Mouse (Mus musculus) small intestine, adult 2 months (tissue): ENCODE measurements at regions not wholly inside any gene's neighbourhood (a gene's known extent, or its start where the extent isn't known, plus 50 kb on each side); places are given as distances from the start of the nearest gene placed in this dataset.

Experiments used
- CTCF ChIP-seq: fragments of 200-500 bp; IDR thresholded peaks from 2 replicates; pipeline ENCODE4 v1.5.1; 2012; ENCODE audit warnings: low read depth, mild to moderate bottlenecking, control low read depth, inconsistent platforms, low read length, moderate library complexity, mixed read lengths; ENCODE audit not compliant: insufficient replicate concordance, insufficient read length; ENCODE audit errors: extremely low read depth
- POLR2A ChIP-seq: fragments of 200-500 bp; IDR thresholded peaks from 2 replicates; pipeline ENCODE4 v1.6.1; 2012; ENCODE audit warnings: low read depth, mild to moderate bottlenecking, control low read depth, inconsistent platforms, low read length, moderate library complexity

DNA sequence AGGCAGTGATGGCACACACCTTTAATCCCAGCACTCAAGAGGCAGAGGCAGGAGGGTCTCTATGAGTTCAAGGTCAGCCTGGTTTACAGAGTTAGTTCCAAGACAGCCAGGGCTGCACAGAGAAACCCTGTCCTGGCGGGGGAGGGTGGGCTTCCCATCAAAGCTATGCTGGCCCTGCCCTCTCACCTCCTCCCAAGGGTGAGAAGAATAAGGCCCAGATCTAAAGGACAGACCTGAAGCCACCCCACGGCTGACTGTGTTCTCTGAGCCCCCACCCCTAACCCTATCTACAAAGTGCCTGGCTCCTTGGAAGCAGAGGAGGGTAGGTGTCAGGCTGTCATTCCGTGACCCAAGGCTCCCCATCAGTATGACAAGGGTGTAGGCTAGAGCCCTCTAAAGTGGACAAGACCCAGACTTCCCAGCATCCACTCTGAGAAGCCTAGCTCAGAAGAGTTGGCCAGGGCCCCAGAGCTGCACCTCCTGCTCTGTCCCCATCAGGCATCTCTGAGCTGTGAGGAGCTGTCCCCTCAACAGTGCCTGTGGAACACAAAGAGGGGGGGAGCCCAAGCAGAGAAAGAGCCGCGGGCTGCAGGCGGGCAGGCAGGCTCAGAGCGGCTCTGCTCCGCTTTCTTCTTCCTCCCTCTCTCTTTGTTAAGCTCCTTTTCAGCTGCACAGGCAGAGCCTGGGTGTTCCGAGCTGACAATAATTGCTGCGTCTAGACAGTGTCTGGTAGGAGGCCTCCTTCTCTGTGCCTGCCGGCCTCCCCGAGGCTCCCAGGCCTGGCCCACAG, 81.8 kb downstream of the 1700001O22Rik start:
- TF ChIP-seq CTCF: no peak
- no peak for TF ChIP-seq POLR2A
